ENCODE assay signal across 25 mouse cellular contexts in genomic region chr1:171848757-171849156, GRCm38 (mm10). TPM values are rescaled to one million over a fixed set of nuclear protein-coding genes. Genes with fewer than 3 reads are reported as not detected.
DNase-seq lines count a peak whose midpoint lies in the region; ATAC-seq and TF ChIP-seq lines count a peak whose summit lies in the region.
"Had no signal": no experiment of that assay in that cellular context is flagged by ENCODE, and none has a peak within 500 bp of the region (broad histone marks: within the 10 kb centered on the region; RNA-seq: fewer than 3 reads in every experiment).

No protein-coding gene starts in this region.

- H3K36me3 ChIP-seq in liver, embryonic 15.5 days (replicated peaks): no peaks in the 10 kb centered on the region
- H3K36me3 ChIP-seq: heart, embryonic 12.5 days; heart, embryonic 15.5 days; hindbrain, embryonic 10.5 days; hindbrain, embryonic 13.5 days; intestine, embryonic 15.5 days had no signal

- no peak overlapping the region for H3K4me3 ChIP-seq in liver, embryonic 15.5 days (replicated peaks)
- H3K4me3 ChIP-seq in bone marrow macrophage, adult 2 months (ENCODE audit: insufficient read depth, low read length): no peak overlapping the region
- no peak overlapping the region for H3K4me3 ChIP-seq in cerebellum, adult 2 months (replicated peaks; ENCODE audit: insufficient read depth, low read depth, low read length)
- H3K4me3 ChIP-seq: gastrocnemius, adult 2 months; heart, embryonic 12.5 days; heart, embryonic 15.5 days; hindbrain, embryonic 10.5 days; hindbrain, embryonic 13.5 days; intestine, embryonic 15.5 days had no signal

- no peak overlapping the region for H3K4me2 ChIP-seq in liver, embryonic 15.5 days
- H3K4me2 ChIP-seq: heart, embryonic 12.5 days; heart, embryonic 15.5 days; hindbrain, embryonic 13.5 days; intestine, embryonic 15.5 days had no signal

- TF ChIP-seq POLR2A in bone marrow macrophage, adult 2 months (IDR thresholded peaks at IDR 0.05; ENCODE audit: borderline replicate concordance, low read depth, low read length): no peak
- TF ChIP-seq POLR2A in cerebellum, adult 2 months (IDR thresholded peaks at IDR 0.05; ENCODE audit: borderline replicate concordance, insufficient read depth, low read length): no peak

- no peaks in the 10 kb centered on the region for H3K9me3 ChIP-seq in liver, embryonic 15.5 days (replicated peaks)
- H3K9me3 ChIP-seq: heart, embryonic 12.5 days; heart, embryonic 15.5 days; hindbrain, embryonic 10.5 days; hindbrain, embryonic 13.5 days; intestine, embryonic 15.5 days had no signal

- H3K27me3 ChIP-seq in liver, embryonic 15.5 days: no peaks in the 10 kb centered on the region
- no peaks in the 10 kb centered on the region for H3K27me3 ChIP-seq in cerebellum, adult 2 months (ENCODE audit: control insufficient read depth, insufficient read depth, low read length)
- H3K27me3 ChIP-seq: heart, embryonic 12.5 days; heart, embryonic 15.5 days; hindbrain, embryonic 13.5 days; intestine, embryonic 15.5 days had no signal

- no peak overlapping the region for H3K9ac ChIP-seq in liver, embryonic 15.5 days
- H3K9ac ChIP-seq: forebrain, postnatal 0 days; heart, embryonic 12.5 days; heart, embryonic 15.5 days; hindbrain, embryonic 13.5 days; intestine, embryonic 15.5 days had no signal

- DNase-seq in liver: no peak
- peak; percentile 28 to 45 for DNase-seq in B cell, adult 2 months
- DNase-seq in cerebellum, adult 2 months: no peak
- no peak for DNase-seq in gastrocnemius, postnatal 25 days
- DNase-seq: adrenal gland, postnatal 10 days; adrenal gland, postnatal 36 days; cerebellum, adult 11 months; cerebellum, adult 9-10 months; cerebellum, postnatal 14 days; forebrain, postnatal 0 days; gastrocnemius, adult 2 months; gastrocnemius, postnatal 14 days had no signal

- 45% methylated on average over 4 of the region's 4 CpGs for WGBS in liver, embryonic 15.5 days (ENCODE audit: insufficient replicate concordance)
- WGBS in cerebellum, adult 2 months: 75% methylated on average over 4 of the region's 4 CpGs

- no peak for ATAC-seq in liver, embryonic 15.5 days (ENCODE audit: insufficient read depth)
- ATAC-seq: activated CD4-positive, CD25-positive, alpha-beta regulatory T cell, adult 4 months; forebrain, embryonic 14.5 days; forebrain, postnatal 0 days; hindbrain, embryonic 16.5 days; intestine, embryonic 15.5 days had no signal

- TF ChIP-seq CTCF in bone marrow macrophage, adult 2 months (IDR thresholded peaks at IDR 0.05; ENCODE audit: low read depth, low read length): no peak
- no peak for TF ChIP-seq CTCF in cerebellum, adult 2 months (IDR thresholded peaks at IDR 0.05; ENCODE audit: borderline replicate concordance, insufficient read depth, low read depth, low read length)

- H3K27ac ChIP-seq in liver, embryonic 15.5 days (replicated peaks): peak overlapping the region; percentile 55; the same call in 1 of the 2 replicates
- H3K27ac ChIP-seq in bone marrow macrophage, adult 2 months (ENCODE audit: insufficient read depth, low read depth, low read length): peak overlapping the region; percentile 94
- H3K27ac ChIP-seq in cerebellum, adult 2 months (ENCODE audit: insufficient read depth, low read length): no peak overlapping the region
- H3K27ac ChIP-seq: gastrocnemius, adult 2 months; heart, embryonic 15.5 days; hindbrain, embryonic 10.5 days; hindbrain, embryonic 13.5 days; intestine, embryonic 15.5 days had no signal

- H3K4me1 ChIP-seq in liver, embryonic 15.5 days (replicated peaks): 0 out of 2 replicates have a peak, but pooled peaks cover 3% of the 10 kb centered on the region
- peaks cover 66% of the 10 kb centered on the region for H3K4me1 ChIP-seq in bone marrow macrophage, adult 2 months (ENCODE audit: control insufficient read depth, insufficient read depth, low read length)
- H3K4me1 ChIP-seq in cerebellum, adult 2 months (ENCODE audit: control insufficient read depth, insufficient read depth, low read length): no peaks in the 10 kb centered on the region
- H3K4me1 ChIP-seq: heart, embryonic 12.5 days; heart, embryonic 15.5 days; hindbrain, embryonic 10.5 days; hindbrain, embryonic 13.5 days; intestine, embryonic 15.5 days had no signal

RNA-seq across cellular contexts. Expression of gene Cd84, which starts 9.3 kb away (rescaled TPM):
- 5.4 and 6.2 TPM in 2 replicates for polyA plus RNA-seq in liver, embryonic 15.5 days (2015; fragmentation: Nextera tagmentation; extraction: Ambion mirVana)
- polyA plus RNA-seq in bone marrow macrophage, adult 2 months (2012; ENCODE audit: insufficient read depth, insufficient read length, missing spikeins): 352 and 384 TPM in 2 replicates
- 0.90 and 1.0 TPM in 2 replicates for polyA plus RNA-seq in cerebellum, adult 2 months (2012; rRNA removed)
- total RNA-seq in gastrocnemius, postnatal 25 days (2021): under 1 TPM; 0.64 to 0.96 TPM

RNA-seq across cellular contexts. Expression of gene Gm10521, which starts 46.7 kb away (rescaled TPM):
- not detected in 2 replicates for polyA plus RNA-seq in liver, embryonic 15.5 days (2015; fragmentation: Nextera tagmentation; extraction: Ambion mirVana)
- polyA plus RNA-seq in bone marrow macrophage, adult 2 months (2012; ENCODE audit: insufficient read depth, insufficient read length, missing spikeins): 32.2 and 33.8 TPM in 2 replicates
- 0.08 and 0.10 TPM in 2 replicates for polyA plus RNA-seq in cerebellum, adult 2 months (2012; rRNA removed)
- not detected for total RNA-seq in gastrocnemius, postnatal 25 days (2021)
- total RNA-seq: forebrain, postnatal 0 days; gastrocnemius, adult 2 months had no signal
- polyA plus RNA-seq: embryonic facial prominence, embryonic 11.5 days; embryonic facial prominence, embryonic 14.5 days; forebrain, embryonic 11.5 days; forebrain, embryonic 14.5 days; forebrain, postnatal 0 days; heart, embryonic 12.5 days; heart, embryonic 15.5 days; hindbrain, embryonic 10.5 days; hindbrain, embryonic 13.5 days; hindbrain, embryonic 16.5 days; intestine, embryonic 15.5 days had no signal

Comparison
In these comparisons a context has a peak if more than half of its experiments do, and no peak if none do; other contexts are left out.
1. DNase-seq: peak in B cell, adult 2 months (2 of 2); none in liver (single experiment), cerebellum, adult 2 months (0 of 2) and gastrocnemius, postnatal 25 days (single experiment).
2. RNA of gene Cd84, which starts 9.3 kb away (polyA plus RNA-seq): 352 to 384 TPM in bone marrow macrophage, adult 2 months; 5.4 to 6.2 TPM in liver, embryonic 15.5 days and 0.90 to 1.0 TPM in cerebellum, adult 2 months; every median in the first group is over 10 times any median in the second.
3. RNA of gene Gm10521, which starts 46.7 kb away (polyA plus RNA-seq): 32.2 to 33.8 TPM in bone marrow macrophage, adult 2 months; 0.08 to 0.10 TPM in cerebellum, adult 2 months and not detected in liver, embryonic 15.5 days; every median in the first group is over 10 times any median in the second.